Mouse (Mus musculus) adrenal gland (tissue): ENCODE data around the gene Gm49601.

Experiments
- intact Hi-C: fragments of 180-260 bp; cut with DNase I; formaldehyde crosslinking; loops from one replicate; pipeline ENCODE4 v1.15.1; 2025

Gm49601 gene

GRCm38 (mm10) chr16:18630291-18630690 is 4.1 kb upstream of the Gm49601 start:
- intact Hi-C loops: no loop called here

GRCm38 (mm10) chr16:18629390-18630231 is 3.4 kb upstream of the Gm49601 start, which contains the start of gene Sept5:
Sept5 (minus strand) TSS chr16:18629954.
- intact Hi-C loops: loop anchor here (5.0 kb wide), 1 partner anchor 48 kb away; no protein-coding TSS in a partner anchor

GRCm38 (mm10) chr16:18628948-18629340 is 2.7 kb upstream of the Gm49601 start:
- intact Hi-C loops: loop anchor here (5.0 kb wide), 1 partner anchor 48 kb away; no protein-coding TSS in a partner anchor

- intact Hi-C loops: loop anchor here (5.0 kb wide), 1 partner anchor 49 kb away; no protein-coding TSS in a partner anchor
These were observed 2.1 kb upstream of the Gm49601 start for GRCm38 (mm10) chr16:18628206-18628947.

- intact Hi-C loops: loop anchor here (5.0 kb wide), 1 partner anchor 50 kb away; no protein-coding TSS in a partner anchor
These were observed 936 bp upstream of the Gm49601 start for GRCm38 (mm10) chr16:18627163-18627562.

- intact Hi-C loops: loop anchor here (5.0 kb wide), 1 partner anchor 51 kb away; no protein-coding TSS in a partner anchor
These were observed 376 bp downstream of the Gm49601 start for GRCm38 (mm10) chr16:18625791-18626311.

- intact Hi-C loops: loop anchor here (5.0 kb wide), 1 partner anchor 52 kb away; no protein-coding TSS in a partner anchor
These were observed 1.1 kb downstream of the Gm49601 start for GRCm38 (mm10) chr16:18625097-18625496.

GRCm38 (mm10) chr16:18624641-18625040 is 1.6 kb downstream of the Gm49601 start:
- intact Hi-C loops: loop anchor here (5.0 kb wide), 1 partner anchor 53 kb away; no protein-coding TSS in a partner anchor

- intact Hi-C loops: no loop called here
These were observed 2.3 kb downstream of the Gm49601 start for GRCm38 (mm10) chr16:18623751-18624540.

GRCm38 (mm10) chr16:18622916-18623750 is 3.1 kb downstream of the Gm49601 start:
- intact Hi-C loops: no loop called here

GRCm38 (mm10) chr16:18622019-18622418 is 4.2 kb downstream of the Gm49601 start, which contains the start of gene Gp1bb:
Gp1bb (minus strand) TSS chr16:18622403.
- intact Hi-C loops: no loop called here

GRCm38 (mm10) chr16:18621362-18622001 is 4.7 kb downstream of the Gm49601 start:
- intact Hi-C loops: no loop called here

GRCm38 (mm10) chr16:18620601-18621361 is 5.4 kb downstream of the Gm49601 start:
- intact Hi-C loops: no loop called here

- intact Hi-C loops: no loop called here
These were observed 6.0 kb downstream of the Gm49601 start for GRCm38 (mm10) chr16:18620201-18620600.

GRCm38 (mm10) chr16:18619110-18619509 is 7.1 kb downstream of the Gm49601 start:
- intact Hi-C loops: loop anchor here (5.0 kb wide), 1 partner anchor 272 kb away; the partner anchor contains the start of genes Arvcf and Tango2

GRCm38 (mm10) chr16:18618297-18618696 is 7.9 kb downstream of the Gm49601 start:
- intact Hi-C loops: loop anchor here (5.0 kb wide), 1 partner anchor 271 kb away; the partner anchor contains the start of genes Arvcf and Tango2

- intact Hi-C loops: loop anchor here (1.0 to 5.0 kb wide), 2 partner anchors 174 to 270 kb away; partner anchors contain the start of genes Arvcf and Tango2
These were observed 8.7 kb downstream of the Gm49601 start for GRCm38 (mm10) chr16:18617370-18618065.
